Mouse (Mus musculus): ENCODE measurements around the gene Mpzl1.
A peak's percentile ranks its signal among the peaks of the same experiment; 100 is the strongest.

Gene Mpzl1

DNA sequence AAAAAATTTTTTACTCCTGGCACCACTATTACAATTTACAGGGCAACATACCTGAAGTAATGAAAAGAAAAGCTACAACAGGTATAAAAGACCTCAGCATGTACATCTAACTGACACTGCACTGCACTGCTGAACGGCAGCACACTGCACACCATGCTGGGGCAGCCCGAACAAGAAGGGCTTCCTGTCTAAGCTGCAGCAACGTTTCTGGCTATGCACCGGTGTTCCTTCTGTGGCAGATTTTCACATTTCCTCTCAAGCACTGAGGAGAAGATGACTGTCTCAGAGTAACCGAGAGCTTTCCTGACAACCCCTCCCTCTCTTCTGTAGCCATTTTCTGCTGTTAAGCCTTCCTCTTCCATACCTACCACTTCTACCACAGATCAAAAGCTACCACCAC is 21.6 kb downstream of the Mpzl1 start:
- DNase-seq = no peak

DNA sequence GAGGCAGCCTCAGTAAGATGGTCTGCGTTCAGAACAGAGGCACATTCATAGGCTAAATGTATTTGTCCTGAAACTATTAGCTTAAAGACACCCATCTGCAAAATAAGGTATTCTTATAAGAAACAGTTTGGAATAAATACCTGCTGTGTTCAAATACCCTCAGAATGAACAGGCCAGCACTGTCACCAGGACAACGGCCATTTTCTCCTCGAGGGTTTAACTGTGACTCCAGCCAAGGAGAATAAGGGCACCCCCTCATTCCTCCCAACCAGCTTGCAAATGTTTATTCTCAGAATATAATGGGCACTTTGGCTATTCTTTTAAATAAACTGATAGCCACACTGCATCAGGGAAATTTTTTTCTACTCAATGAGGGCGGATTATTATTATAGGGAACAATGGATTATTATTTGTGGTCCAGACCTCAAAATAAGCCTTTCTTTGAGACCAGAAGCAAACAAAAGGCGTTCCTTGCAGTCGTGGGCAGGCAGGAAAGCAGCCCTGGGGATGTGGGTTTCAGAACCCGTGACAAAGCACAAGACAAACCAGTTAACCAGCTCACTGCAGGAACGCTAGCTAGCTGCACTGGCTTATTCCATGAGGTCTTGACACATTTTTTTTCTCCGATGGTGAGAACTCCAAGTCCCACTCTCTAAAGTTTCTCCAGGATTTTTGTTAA is 23.9 kb downstream of the Mpzl1 start:
- no peak for DNase-seq

DNA sequence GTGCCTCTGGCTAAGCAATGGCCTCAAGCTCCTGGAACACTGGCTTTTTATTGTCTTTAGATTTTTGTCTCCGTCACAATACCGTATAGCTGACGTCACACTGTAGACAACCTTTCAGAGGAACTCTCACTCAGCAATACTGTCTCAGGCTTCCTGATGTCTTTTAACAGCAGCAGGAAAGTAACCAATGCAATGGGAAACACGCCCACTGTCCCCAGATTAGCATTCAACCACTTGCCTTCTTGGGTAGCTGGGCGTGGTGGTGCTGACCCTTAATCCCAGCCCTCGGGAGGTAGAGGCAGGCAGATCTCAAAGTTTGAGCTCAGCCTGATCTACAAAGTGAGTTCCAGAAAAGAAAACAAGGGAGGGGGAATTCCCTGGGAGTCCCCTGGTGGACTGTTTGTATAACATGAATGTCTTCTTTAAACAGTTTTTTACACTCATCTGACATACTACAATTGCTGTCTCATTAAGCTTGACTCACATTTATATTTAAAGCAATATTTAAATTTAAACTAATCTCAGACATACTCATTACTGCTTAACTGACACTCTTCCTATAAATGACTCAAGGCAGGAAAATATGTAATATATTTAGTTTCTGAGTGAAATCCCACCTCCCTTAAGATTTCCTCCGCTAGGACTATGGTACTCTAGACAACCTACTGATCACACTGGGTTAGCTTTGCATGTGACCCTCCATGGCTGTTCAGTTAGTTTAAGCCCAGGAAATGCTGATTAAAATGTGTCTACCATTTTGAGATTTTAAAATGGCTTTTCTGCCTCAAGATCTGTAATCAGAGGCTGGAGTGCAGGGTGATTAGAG is 24.6 kb downstream of the Mpzl1 start:
- DNase-seq = no peak

DNA sequence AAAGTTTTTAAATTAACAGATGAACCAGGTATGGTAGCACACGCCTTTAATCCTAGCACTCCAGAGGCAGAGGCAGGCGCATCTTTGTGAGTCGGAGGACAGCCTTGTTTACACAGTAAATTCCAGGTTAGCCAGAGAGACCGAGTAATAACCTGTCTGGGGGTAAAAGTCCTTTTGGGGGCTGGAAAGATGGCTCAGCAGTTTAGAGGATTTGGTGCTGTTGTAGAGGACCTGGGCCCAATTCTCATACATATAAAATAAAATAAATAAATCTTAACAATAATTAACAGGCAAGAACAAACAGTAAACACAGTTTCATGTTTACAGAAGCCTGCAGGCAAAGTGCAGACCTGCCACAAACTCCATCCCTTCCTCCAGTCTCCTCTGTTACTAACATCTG is 25.4 kb downstream of the Mpzl1 start:
- DNase-seq = no peak

DNA sequence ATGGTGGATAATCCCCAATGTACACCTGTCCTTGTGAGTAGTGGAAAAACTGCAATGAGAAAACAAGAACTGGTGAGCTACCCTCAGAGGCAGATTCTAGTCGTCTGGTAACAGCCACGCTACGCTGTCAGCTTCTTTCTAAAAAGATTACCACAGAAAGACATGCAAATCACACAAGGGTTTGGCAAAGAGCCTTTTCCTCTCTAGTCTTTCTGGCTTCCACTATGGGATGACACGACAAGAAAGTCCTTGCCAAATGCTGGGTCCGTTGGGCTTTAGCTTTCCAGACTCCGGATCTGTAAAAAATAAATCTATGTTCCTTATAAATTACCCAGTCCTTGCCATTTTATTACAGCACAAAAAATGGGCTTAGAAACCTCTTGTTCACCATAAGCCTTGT is 28.6 kb downstream of the Mpzl1 start:
- DNase-seq = no peak

DNA sequence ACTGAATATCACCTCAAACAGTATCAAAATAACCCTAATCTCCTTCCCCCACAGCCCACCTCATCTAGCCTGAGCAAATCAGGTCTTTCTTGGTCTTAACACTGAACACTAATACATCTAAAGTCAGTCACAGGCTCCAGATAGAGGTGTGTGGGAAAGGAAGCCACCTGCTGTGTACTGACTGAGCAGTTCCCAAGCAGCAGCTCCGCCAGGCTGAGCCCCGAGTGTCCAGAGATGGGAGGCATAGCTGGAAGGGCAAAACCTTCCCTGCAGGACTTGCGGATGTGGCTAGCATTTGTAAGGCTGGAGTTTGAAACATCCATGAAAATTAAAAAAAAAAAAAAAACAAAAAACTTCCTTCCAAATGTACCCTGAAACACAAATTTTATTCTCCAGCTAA is 29.2 kb downstream of the Mpzl1 start:
- DNase-seq = no peak

DNA sequence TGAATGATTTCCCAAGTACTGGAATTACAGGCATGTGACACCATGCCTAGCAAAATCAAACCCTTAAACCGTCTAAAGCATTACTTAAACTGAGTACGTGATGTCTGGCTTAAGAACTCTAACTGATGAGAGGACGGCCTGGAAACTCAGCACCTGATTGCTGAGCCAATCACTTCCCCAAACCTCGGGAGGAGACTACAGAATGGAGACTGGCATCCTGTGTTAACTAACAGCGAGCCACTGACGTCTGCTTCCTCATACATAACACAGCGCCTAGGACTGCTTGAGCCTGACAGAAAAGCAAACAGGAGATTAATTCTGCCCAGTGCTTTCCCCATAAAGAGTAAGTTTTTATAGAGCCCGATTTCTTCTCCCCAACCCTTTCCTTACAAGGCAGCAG is 30.1 kb downstream of the Mpzl1 start:
- no peak for DNase-seq

DNA sequence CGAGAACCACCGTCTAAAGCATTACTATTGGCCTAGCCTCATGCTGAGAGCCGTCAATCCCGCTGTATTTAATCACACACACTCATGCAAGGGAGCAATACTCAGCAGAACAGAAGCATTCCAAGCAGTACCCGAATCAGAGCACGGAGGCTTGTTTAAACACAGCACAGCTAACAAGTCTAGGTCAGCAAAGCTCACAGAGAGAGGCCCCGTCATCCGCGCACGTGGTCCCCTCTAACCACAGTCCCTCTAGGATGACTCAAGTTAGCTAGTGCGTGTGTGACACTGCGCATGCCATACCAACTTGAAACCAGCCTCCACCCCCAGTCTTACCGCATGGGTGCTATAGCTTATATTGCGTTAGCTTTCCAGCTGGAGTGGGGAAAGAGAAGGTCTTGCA is 31.1 kb downstream of the Mpzl1 start:
- no peak for DNase-seq

DNA sequence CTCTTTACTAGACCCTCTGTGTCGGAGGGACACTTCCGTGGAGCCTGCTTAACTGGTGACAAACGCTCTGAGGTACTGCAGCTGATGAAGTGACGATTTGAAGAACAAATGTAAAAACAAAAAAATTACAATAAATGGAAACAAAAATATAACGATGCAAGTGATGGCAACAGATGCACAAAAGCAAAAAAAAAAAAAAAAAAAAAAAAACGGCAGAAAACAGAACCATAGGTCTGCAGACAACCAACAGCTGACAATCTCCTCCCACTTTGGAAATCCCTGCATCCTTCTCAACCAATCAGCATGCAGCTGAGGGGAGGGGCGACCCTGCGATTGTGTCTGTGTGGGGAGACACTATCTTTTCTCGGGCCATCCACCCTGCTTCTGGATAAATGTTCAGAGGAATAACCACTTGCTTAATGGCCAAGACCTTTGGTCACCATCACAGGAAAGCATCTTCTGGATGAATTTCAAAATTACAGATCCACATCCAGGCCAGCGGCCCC is 32.5 kb downstream of the Mpzl1 start:
- DNase-seq = no peak

DNA sequence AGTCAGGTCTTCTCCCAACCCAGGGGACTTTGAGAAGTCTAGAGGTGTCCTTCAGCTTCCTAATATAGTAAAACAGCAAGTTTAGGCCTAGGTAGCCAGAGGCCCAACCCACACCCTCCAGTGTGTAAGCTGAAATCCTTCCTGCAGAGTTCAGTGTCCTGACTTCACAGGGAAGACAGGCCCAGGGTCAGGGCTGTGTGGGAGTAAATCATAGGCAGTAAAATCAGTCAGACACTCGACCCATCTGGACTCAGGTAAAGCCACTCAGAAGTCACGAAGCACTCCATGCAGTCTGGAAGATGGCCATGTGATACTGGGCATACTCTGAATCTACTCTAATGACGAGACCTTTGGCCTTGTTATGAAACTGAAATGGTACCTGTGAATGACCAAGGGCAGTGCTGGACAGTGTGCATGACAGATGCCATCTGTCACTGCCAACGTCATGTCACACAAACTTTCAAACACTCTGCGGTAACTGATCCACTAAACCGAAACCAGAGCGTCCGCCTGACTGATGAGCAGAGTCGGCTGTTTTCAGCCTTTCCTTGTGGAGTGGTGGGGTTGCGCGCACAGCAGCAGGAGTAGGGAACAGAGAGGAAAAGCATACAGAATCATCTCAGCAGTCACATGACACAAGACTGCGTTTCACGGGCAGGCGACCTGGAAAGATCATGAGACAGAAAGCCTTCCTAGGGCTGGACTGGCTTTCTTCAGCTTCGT is 39.5 kb downstream of the Mpzl1 start:
- no peak for DNase-seq

DNA sequence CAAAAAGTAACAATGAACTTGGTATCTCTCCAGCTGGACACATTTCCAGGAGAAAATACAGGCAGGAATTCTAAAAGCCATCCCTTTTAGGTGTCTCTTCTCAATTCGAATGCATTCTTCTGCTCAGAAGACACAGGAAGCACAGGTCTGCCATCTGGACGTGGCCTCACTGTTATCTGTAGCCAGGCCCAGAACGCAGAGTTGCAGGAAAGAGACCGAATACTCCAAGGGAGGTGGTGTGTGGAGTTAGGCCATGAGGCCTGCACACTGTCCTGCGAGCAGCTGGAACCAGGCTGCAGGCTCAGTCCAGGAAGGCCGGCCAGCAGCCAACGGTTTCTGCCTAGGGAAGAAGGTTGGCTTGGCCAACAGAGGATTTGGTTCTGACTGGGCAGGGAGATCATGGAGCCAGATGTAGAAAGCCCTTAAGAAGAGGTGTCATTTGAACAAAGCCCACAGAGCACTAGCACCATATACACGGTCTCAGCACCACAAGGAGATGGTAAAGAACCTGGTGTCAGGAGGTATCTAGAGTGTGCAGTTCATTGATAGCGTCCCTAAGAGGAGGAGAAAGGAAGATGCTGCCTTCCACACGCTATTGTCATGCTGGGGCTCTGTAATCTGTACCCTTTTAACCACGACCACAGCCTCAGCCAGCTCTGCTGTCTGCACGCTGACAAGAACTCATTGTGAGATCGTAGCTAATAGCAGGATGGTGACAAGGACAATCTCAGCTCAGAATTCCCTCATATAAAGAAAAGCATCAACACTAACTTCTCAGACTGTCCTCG is 41.8 kb downstream of the Mpzl1 start:
- DNase-seq = no peak

DNA sequence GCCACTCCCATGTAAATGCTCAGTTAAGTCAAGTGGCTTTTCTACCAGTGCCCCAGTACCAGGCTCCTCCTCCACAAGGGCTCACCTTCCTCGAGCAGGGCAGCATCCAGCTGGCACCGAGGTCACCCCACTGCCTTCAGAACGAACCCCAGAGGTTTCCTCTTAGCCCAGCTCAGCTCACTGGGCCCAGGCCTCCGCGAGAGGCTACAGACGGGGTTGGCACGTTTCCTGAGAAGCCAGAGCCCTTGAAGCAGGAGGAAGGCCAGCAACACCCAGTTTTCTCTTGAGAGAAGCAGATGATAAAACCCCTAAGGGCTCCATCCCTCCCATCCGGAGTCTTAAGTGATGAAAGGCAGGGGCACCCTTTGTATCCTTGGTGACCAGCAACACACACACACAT is 43.6 kb downstream of the Mpzl1 start:
- DNase-seq = no peak

DNA sequence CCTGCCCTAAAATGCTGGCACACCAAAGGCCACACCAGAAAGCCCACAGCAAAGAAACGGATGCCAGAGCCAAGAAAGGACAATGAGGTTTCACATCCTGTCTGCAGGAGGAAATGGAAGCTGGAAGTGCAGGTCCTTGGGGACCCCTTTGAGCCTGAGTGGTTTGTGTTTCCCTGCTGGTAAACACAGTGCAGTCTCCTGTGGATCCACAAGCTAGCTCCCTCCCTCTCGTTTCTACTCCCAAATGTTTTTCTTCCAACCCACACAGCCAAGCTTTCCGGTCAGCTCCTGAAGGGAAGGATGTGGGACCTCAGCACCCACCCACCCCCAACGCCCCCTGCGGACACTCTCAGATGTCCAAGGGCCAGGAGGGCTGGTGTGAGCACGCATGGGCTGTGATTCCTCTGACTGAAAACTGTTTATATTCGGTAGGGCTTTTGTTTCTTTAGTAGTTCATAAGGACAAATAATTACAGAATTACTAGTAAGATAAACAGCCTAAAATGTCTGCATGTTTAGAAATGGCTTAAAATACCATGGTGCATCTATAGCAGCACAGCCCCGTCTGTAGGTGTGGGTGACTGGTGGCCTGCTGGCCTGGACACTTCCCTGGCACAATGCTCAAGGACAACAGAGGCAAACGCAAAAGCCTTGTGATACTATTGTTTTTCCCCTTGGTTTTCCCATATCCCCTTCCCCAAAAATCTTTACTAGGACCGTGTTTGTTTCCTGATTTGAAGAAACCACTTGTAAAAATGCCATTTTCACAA is 44.9 kb downstream of the Mpzl1 start:
- no peak for DNase-seq

DNA sequence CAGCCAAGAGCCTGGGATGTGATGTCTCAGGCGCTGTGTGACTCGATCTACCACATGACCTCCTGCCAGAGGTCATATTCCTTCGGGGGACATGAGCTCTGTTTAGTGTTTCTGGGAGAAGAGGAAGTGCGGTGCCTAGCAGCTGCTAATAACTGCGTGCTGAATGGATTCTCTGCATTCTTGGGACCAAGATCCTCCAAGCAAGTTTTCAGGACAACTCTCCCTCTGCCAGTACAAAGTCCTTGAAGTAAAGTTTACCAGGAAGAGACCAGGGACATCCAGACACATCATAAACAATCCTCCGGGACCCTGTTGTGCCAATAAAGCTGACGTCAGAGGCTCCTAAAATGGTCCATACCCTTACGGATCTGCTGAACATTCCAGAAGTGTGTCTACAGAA is 46.5 kb downstream of the Mpzl1 start:
- DNase-seq = no peak

DNA sequence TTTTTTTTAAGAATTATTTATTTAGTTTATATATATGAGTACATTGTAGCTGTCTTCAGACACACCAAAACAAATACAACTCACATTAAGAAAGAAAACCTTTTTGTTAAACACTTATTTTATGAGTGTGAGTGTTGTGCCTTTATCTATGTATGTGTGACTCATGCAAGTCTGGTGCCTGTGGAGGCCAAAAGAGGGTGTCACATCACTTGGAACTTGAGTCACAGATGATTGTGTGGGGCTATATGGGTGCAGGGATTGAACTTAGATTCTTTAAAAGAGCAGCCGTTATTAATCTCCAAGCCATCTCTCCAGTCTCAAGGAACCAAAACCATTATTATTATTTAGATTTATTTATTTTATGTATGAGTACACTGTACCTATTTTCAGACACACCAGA is 48.0 kb downstream of the Mpzl1 start:
- DNase-seq = no peak

DNA sequence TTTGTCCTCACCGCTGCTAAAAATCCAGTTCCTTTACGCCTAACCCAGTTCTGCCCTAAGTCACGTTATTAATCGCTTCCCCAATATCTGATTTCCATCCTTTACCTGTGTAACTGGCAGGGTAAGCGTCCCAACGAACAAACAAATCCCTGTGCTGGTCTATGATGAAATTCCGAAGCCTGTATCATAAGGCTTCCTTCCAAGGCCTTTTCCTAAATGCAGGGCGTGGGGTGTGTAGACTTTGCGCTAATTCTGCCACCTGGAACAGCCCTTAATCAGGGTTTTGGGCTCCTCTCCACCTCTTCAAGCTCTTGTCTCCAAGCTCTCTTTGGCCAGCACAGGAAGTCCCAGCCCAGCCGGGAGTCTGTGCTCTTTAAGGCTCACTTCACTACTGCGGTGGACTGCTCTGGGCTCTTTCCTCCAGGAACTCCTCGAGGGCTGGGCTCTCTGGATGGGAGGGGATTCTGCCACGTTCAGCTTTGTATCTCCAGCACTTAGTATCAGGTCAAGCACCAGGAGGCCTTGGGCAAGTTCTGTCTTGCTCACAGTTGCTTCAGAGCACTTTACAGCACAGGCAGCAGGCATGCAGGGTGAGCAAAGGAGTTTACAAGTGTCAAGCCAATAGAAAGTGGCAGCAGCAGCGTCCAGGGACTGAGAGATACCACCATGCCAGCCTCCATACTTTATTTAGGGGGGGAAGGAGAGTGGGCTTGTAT is 48.8 kb downstream of the Mpzl1 start:
- no peak for DNase-seq

DNA sequence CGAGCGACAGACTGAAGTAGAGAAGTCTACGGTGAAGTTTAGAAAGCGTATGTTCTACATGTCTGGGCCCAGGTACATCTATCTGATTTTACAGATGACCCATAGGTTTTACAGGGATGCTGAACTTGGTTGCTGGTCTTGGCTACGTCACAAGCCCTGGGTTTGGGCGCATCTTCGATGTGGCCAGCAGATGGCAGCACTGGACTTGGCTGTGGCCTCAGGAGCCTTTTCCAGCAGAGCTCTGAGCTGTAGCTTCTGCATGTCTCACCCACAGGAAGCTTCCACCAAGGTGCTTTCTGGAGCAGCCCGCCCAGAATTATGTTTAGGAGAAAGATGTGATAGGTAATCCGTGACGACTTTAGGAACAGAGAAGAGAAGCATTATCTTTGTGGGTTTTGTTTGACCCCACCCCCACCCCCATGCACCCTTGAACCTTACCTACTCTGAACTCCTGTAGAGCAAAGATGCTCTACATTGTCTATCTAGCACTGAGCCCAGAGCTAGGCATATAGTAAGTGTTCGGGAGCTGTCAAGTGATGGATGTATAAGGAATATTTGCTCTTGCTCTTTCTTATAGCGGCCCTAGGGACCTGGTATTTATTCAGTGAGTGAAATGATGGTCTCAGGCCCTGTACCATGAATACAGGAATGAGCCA is 50.7 kb downstream of the Mpzl1 start:
- peak; percentile 88 for DNase-seq

DNA sequence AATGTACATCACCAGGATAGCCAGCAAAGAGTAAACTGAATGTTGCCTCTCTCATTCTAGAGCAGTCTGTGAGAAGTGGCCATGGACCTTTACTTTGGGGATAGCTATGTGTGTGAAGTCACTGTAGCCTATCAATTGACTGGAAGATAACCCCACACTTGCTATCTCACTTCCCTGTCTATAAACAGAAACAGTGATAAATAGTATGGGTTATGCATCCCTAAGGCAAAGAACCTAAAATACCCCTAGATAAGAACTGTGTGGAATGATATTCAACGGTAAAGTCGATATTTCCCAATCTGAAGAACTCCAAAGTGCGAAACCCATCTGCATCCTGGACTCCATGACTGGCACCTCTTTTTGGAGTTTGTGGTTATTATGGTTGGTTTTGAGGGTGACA is 53.1 kb downstream of the Mpzl1 start:
- no peak for DNase-seq

DNA sequence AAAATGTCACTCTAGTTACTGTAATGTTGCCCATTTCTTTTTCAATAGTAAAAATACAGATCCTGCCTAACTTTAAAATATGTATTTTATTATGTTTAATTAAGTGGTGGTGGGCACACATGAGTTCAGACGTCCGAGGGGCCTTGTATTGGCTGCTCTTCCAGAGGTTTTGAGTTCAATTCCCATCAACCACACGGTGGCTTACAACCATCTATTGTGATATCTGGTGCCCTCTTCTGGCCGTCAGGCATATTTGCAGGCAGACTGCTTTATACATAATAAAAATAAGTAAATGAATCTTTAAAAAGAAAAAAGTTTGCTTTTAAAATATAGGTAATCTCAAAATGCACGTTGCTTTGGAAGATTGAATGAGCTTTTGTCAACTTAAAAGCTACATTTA is 55.0 kb downstream of the Mpzl1 start:
- DNase-seq = no peak

DNA sequence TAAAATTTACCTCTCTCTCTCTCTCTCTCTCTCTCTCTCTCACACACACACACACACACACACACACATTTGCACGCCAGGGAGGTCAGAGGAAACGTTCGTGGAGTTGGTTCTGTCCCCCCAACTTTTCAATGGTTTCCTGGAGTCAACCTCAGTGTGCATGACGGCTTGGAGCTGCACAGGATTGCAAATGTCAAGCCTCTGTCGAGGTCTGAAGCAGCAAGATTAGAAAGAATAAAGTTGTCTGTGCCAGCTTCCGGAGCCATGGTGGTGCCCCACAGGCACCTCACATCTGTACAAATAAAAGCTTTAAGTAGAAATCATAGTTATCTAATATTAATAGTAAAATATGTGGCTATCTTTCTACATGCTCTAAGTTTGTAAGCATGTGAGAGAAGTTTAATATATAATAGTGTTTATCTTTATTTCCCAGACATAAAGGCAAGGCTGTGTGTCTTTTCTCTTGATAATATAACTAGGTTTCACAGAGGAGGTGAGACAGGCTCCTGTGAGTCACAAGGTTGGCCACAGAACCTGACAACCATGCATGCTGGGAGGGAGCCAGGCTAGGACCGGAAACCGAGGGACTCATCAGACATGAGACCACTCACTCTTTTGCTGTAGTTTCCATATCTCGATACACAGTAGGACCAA is 57.8 kb downstream of the Mpzl1 start:
- no peak for DNase-seq

All from cerebellum, adult 11 months (tissue).